In genomic region chr7:121589088-121589605, GRCm38 (mm10) we compare ENCODE assay signal across 9 mouse cellular contexts.
DNase-seq lines count a peak whose midpoint lies in the region; ATAC-seq and TF ChIP-seq lines count a peak whose summit lies in the region.
"Had no signal": no experiment of that assay in that cellular context is flagged by ENCODE, and none has a peak within 500 bp of the region (broad histone marks: within the 10 kb centered on the region; RNA-seq: fewer than 3 reads in every experiment).

No protein-coding gene starts in this region.

- H3K27me3 ChIP-seq in embryonic facial prominence, embryonic 14.5 days (replicated peaks; ENCODE audit: control insufficient read depth, insufficient read depth, low read length): no peaks in the 10 kb centered on the region
- H3K27me3 ChIP-seq in embryonic facial prominence, embryonic 10.5 days (replicated peaks; ENCODE audit: low read depth, poor library complexity, severe bottlenecking): no peaks in the 10 kb centered on the region
- H3K27me3 ChIP-seq in testis, adult 2 months (ENCODE audit: control insufficient read depth, insufficient read depth, low read length): no peaks in the 10 kb centered on the region
- H3K27me3 ChIP-seq in intestine, embryonic 15.5 days (replicated peaks): no peaks in the 10 kb centered on the region
- H3K27me3 ChIP-seq in liver, embryonic 11.5 days (replicated peaks; ENCODE audit: control insufficient read depth, insufficient read depth, low read length): no peaks in the 10 kb centered on the region

- H3K4me3 ChIP-seq in embryonic facial prominence, embryonic 14.5 days (ENCODE audit: low read depth, low read length): no peak overlapping the region
- H3K4me3 ChIP-seq in embryonic facial prominence, embryonic 10.5 days: no peak overlapping the region
- peak overlapping the region; percentile 77 for H3K4me3 ChIP-seq in testis, adult 2 months (ENCODE audit: control insufficient read depth, low read depth, low read length)
- H3K4me3 ChIP-seq in intestine, embryonic 15.5 days (replicated peaks): no peak overlapping the region
- H3K4me3 ChIP-seq in liver, embryonic 11.5 days (ENCODE audit: low read depth, low read length): no peak overlapping the region

- DNase-seq in embryonic facial prominence, embryonic 14.5 days (ENCODE audit: low spot score): peak; percentile 63
- DNase-seq in embryonic facial prominence, embryonic 10.5 days (ENCODE audit: low spot score): no peak
- DNase-seq in testis, postnatal 10 days (ENCODE audit: low spot score): no peak
- peak; percentile 31 to 38 for DNase-seq in kidney, adult 8-10 months
- no peak for DNase-seq in frontal cortex, postnatal 36 days (ENCODE audit: low spot score in 2 of 2)
- no peak for DNase-seq in liver, embryonic 11.5 days (ENCODE audit: low spot score)
- DNase-seq: heart, postnatal 4 days had no signal

- no peaks in the 10 kb centered on the region for H3K36me3 ChIP-seq in embryonic facial prominence, embryonic 14.5 days (ENCODE audit: control insufficient read depth, insufficient read depth, low read length)
- no peaks in the 10 kb centered on the region for H3K36me3 ChIP-seq in embryonic facial prominence, embryonic 10.5 days (replicated peaks)
- H3K36me3 ChIP-seq in testis, adult 2 months (ENCODE audit: control insufficient read depth, insufficient read depth, low read length): no peaks in the 10 kb centered on the region
- no peaks in the 10 kb centered on the region for H3K36me3 ChIP-seq in intestine, embryonic 15.5 days
- H3K36me3 ChIP-seq in liver, embryonic 11.5 days (ENCODE audit: control insufficient read depth, insufficient read depth, low read length): no peaks in the 10 kb centered on the region

- no peak overlapping the region for H3K27ac ChIP-seq in embryonic facial prominence, embryonic 14.5 days (replicated peaks; ENCODE audit: low read depth, low read length)
- no peak overlapping the region for H3K27ac ChIP-seq in embryonic facial prominence, embryonic 10.5 days (replicated peaks)
- peak overlapping the region; percentile 47 for H3K27ac ChIP-seq in testis, adult 2 months (ENCODE audit: control insufficient read depth, insufficient read depth, low read depth, low read length)
- H3K27ac ChIP-seq in intestine, embryonic 15.5 days: no peak overlapping the region
- H3K27ac ChIP-seq in liver, embryonic 11.5 days (ENCODE audit: low read depth, low read length): no peak overlapping the region

- ATAC-seq in embryonic facial prominence, embryonic 14.5 days (ENCODE audit: low read depth): peak; percentile 57; the same call in 1 of the 2 replicates
- ATAC-seq in intestine, embryonic 15.5 days: no peak
- no peak for ATAC-seq in liver, embryonic 11.5 days (replicated peaks; ENCODE audit: low FRiP score)

- 54% methylated on average over 11 of the region's 11 CpGs for WGBS in embryonic facial prominence, embryonic 14.5 days
- WGBS in embryonic facial prominence, embryonic 10.5 days: 81% methylated on average over 11 of the region's 11 CpGs
- 84% methylated on average over 11 of the region's 11 CpGs for WGBS in intestine, embryonic 15.5 days
- 82% methylated on average over 11 of the region's 11 CpGs for WGBS in liver, embryonic 11.5 days

- no peak overlapping the region for H3K4me2 ChIP-seq in embryonic facial prominence, embryonic 14.5 days (ENCODE audit: low read depth, low read length)
- no peak overlapping the region for H3K4me2 ChIP-seq in intestine, embryonic 15.5 days (replicated peaks)
- no peak overlapping the region for H3K4me2 ChIP-seq in liver, embryonic 11.5 days

- TF ChIP-seq CTCF in testis, adult 2 months (IDR thresholded peaks at IDR 0.05; ENCODE audit: control insufficient read depth, insufficient read depth, insufficient replicate concordance, low read depth, low read length): no peak

- no peaks in the 10 kb centered on the region for H3K9me3 ChIP-seq in embryonic facial prominence, embryonic 14.5 days (ENCODE audit: control insufficient read depth, low read length)
- no peaks in the 10 kb centered on the region for H3K9me3 ChIP-seq in embryonic facial prominence, embryonic 10.5 days
- no peaks in the 10 kb centered on the region for H3K9me3 ChIP-seq in intestine, embryonic 15.5 days
- no peaks in the 10 kb centered on the region for H3K9me3 ChIP-seq in liver, embryonic 11.5 days (ENCODE audit: control insufficient read depth, low read length)

- H3K9ac ChIP-seq in embryonic facial prominence, embryonic 14.5 days (ENCODE audit: low read depth, low read length): no peak overlapping the region
- H3K9ac ChIP-seq in intestine, embryonic 15.5 days: no peak overlapping the region
- H3K9ac ChIP-seq in liver, embryonic 11.5 days (ENCODE audit: low read depth, low read length): no peak overlapping the region

- no peak for TF ChIP-seq POLR2A in testis, adult 2 months (IDR thresholded peaks at IDR 0.05; ENCODE audit: control insufficient read depth, low read depth, low read length)

- H3K4me1 ChIP-seq in embryonic facial prominence, embryonic 14.5 days (ENCODE audit: control insufficient read depth, insufficient read depth, low read length): no peaks in the 10 kb centered on the region
- H3K4me1 ChIP-seq in embryonic facial prominence, embryonic 10.5 days: no peaks in the 10 kb centered on the region
- peaks cover 8% of the 10 kb centered on the region for H3K4me1 ChIP-seq in testis, adult 2 months (ENCODE audit: control insufficient read depth, insufficient read depth, low read length)
- H3K4me1 ChIP-seq in intestine, embryonic 15.5 days (replicated peaks): no peaks in the 10 kb centered on the region
- no peaks in the 10 kb centered on the region for H3K4me1 ChIP-seq in liver, embryonic 11.5 days (replicated peaks; ENCODE audit: control insufficient read depth, insufficient read depth, low read length)

Comparison
In these comparisons a context has a peak if more than half of its experiments do, and no peak if none do; other contexts are left out.
1. DNase-seq: peak in embryonic facial prominence, embryonic 14.5 days (single experiment) and kidney, adult 8-10 months (2 of 2); none in embryonic facial prominence, embryonic 10.5 days (single experiment), testis, postnatal 10 days (single experiment), frontal cortex, postnatal 36 days (0 of 2) and liver, embryonic 11.5 days (single experiment).